8 mouse cellular contexts compared by ENCODE assay signal in genomic region chr14:30459891-30460523, GRCm38 (mm10). TPM values are rescaled to one million over a fixed set of nuclear protein-coding genes. Genes with fewer than 3 reads are reported as not detected.
DNase-seq lines count a peak whose midpoint lies in the region; ATAC-seq and TF ChIP-seq lines count a peak whose summit lies in the region.

No protein-coding gene starts in this region.

- H3K9me3 ChIP-seq in limb, embryonic 11.5 days (ENCODE audit: control insufficient read depth, low read length) = no peaks in the 10 kb centered on the region
- H3K9me3 ChIP-seq in midbrain, postnatal 0 days (ENCODE audit: low read length) = no peaks in the 10 kb centered on the region

- no peaks in the 10 kb centered on the region for H3K36me3 ChIP-seq in limb, embryonic 11.5 days (ENCODE audit: control insufficient read depth, insufficient read depth, low read length)
- H3K36me3 ChIP-seq in midbrain, postnatal 0 days (ENCODE audit: insufficient read depth, low read length) = no peaks in the 10 kb centered on the region

- peak; percentile 68 for DNase-seq in 3T3-L1 (ENCODE audit: low read depth, low spot score)
- DNase-seq in adrenal gland, adult 2 months = peak; percentile 77
- peak; percentile 90 for DNase-seq in embryo, embryonic 11 days
- peak; percentile 50 to 69 for DNase-seq in gastrocnemius, postnatal 4 days (ENCODE audit: low spot score in 2 of 2)
- DNase-seq in kidney, adult 8-10 months = peak; percentile 63 to 74
- DNase-seq in limb, embryonic 11.5 days (ENCODE audit: low spot score) = peak; percentile 81
- DNase-seq in midbrain, postnatal 0 days (ENCODE audit: low spot score) = peak; percentile 91
- DNase-seq in spleen, postnatal 36 days (ENCODE audit: low spot score in 2 of 2) = peak; percentile 70 to 78

- no peak overlapping the region for H3K4me3 ChIP-seq in limb, embryonic 11.5 days (ENCODE audit: low read depth, low read length)
- no peak overlapping the region for H3K4me3 ChIP-seq in midbrain, postnatal 0 days (ENCODE audit: low read depth, low read length)

- TF ChIP-seq CTCF in midbrain, postnatal 0 days (IDR thresholded peaks at IDR 0.05) = peak; percentile 92

- H3K9ac ChIP-seq in limb, embryonic 11.5 days (ENCODE audit: low read length) = no peak overlapping the region
- H3K9ac ChIP-seq in midbrain, postnatal 0 days (replicated peaks; ENCODE audit: low read length, poor library complexity, severe bottlenecking) = no peak overlapping the region

- no peak overlapping the region for H3K4me2 ChIP-seq in limb, embryonic 11.5 days (ENCODE audit: low read depth, severe bottlenecking)
- no peak overlapping the region for H3K4me2 ChIP-seq in midbrain, postnatal 0 days (ENCODE audit: low read depth, low read length, poor library complexity, severe bottlenecking)

- no peak for ATAC-seq in limb, embryonic 11.5 days (ENCODE audit: insufficient number of reproducible peaks, low FRiP score, low TSS enrichment, low read depth)
- no peak for ATAC-seq in midbrain, postnatal 0 days (ENCODE audit: low FRiP score)

- no peaks in the 10 kb centered on the region for H3K4me1 ChIP-seq in limb, embryonic 11.5 days (ENCODE audit: control insufficient read depth, insufficient read depth, low read length)
- no peaks in the 10 kb centered on the region for H3K4me1 ChIP-seq in midbrain, postnatal 0 days (ENCODE audit: insufficient read depth, low read length)

- 4% methylated on average over 14 of the region's 14 CpGs for WGBS in limb, embryonic 11.5 days
- WGBS in midbrain, postnatal 0 days = 3% methylated on average over 14 of the region's 14 CpGs

- no peak overlapping the region for H3K27ac ChIP-seq in limb, embryonic 11.5 days (replicated peaks; ENCODE audit: low read depth, low read length)
- no peak overlapping the region for H3K27ac ChIP-seq in midbrain, postnatal 0 days (ENCODE audit: low read depth, low read length)

- H3K27me3 ChIP-seq in limb, embryonic 11.5 days (ENCODE audit: control insufficient read depth, insufficient read depth, low read length) = peaks cover 4% of the 10 kb centered on the region; the same call in 1 of the 2 replicates
- H3K27me3 ChIP-seq in midbrain, postnatal 0 days (ENCODE audit: insufficient read depth, low read length) = no peaks in the 10 kb centered on the region

RNA-seq across cellular contexts. Expression of gene Dcp1a, which starts 19.3 kb away (rescaled TPM):
- total RNA-seq in adrenal gland, adult 2 months (2021) = 10 to 100 TPM; 20.6 to 30.1 TPM
- polyA plus RNA-seq in adrenal gland, adult 2 months (2012; rRNA removed) = 33.1 and 39.0 TPM in 2 replicates
- 10 to 100 TPM; 16.6 to 18.2 TPM for total RNA-seq in gastrocnemius, postnatal 4 days (2021)
- 37.7 and 44.7 TPM in 2 replicates for polyA plus RNA-seq in limb, embryonic 11.5 days (2014; fragmentation: Nextera tagmentation; extraction: Ambion mirVana)
- total RNA-seq in midbrain, postnatal 0 days (2014; rRNA removed) = 22.5 and 26.1 TPM in 2 replicates
- 9.3 and 11.8 TPM in 2 replicates for polyA plus RNA-seq in midbrain, postnatal 0 days (2015; fragmentation: Nextera tagmentation; extraction: Ambion mirVana)

RNA-seq across cellular contexts. Expression of gene Cacna1d, which starts 31.2 kb away (rescaled TPM):
- 10 to 100 TPM; 10.7 to 12.7 TPM for total RNA-seq in adrenal gland, adult 2 months (2021)
- 8.0 and 8.4 TPM in 2 replicates for polyA plus RNA-seq in adrenal gland, adult 2 months (2012; rRNA removed)
- 1 to 10 TPM; 2.5 TPM for total RNA-seq in gastrocnemius, postnatal 4 days (2021)
- polyA plus RNA-seq in limb, embryonic 11.5 days (2014; fragmentation: Nextera tagmentation; extraction: Ambion mirVana) = 2.1 and 2.2 TPM in 2 replicates
- total RNA-seq in midbrain, postnatal 0 days (2014; rRNA removed) = 36.5 and 44.3 TPM in 2 replicates
- 7.6 and 8.9 TPM in 2 replicates for polyA plus RNA-seq in midbrain, postnatal 0 days (2015; fragmentation: Nextera tagmentation; extraction: Ambion mirVana)
